Mouse (Mus musculus): Measurements from ENCODE around the gene Ier2.

The Ier2 gene

GRCm38 (mm10) chr8:84661961-84662571, 586 bp downstream of the Ier2 start:
- no peak for DNase-seq (ENCODE audit: low spot score)

- peak; percentile 73 for DNase-seq (ENCODE audit: low spot score)
Observed at GRCm38 (mm10) chr8:84661458-84661871, 1.2 kb downstream of the Ier2 start.

- DNase-seq (ENCODE audit: low spot score), result no peak
Observed at GRCm38 (mm10) chr8:84660819-84661457, 1.7 kb downstream of the Ier2 start.

- DNase-seq (ENCODE audit: low spot score), result no peak
Observed at GRCm38 (mm10) chr8:84659936-84660818, 2.5 kb downstream of the Ier2 start.

GRCm38 (mm10) chr8:84658951-84659350, 3.7 kb downstream of the Ier2 start:
- DNase-seq (ENCODE audit: low spot score), result no peak

GRCm38 (mm10) chr8:84657680-84658079, 5.0 kb downstream of the Ier2 start:
- no peak for DNase-seq (ENCODE audit: low spot score)

GRCm38 (mm10) chr8:84657203-84657602, 5.4 kb downstream of the Ier2 start:
- DNase-seq (ENCODE audit: low spot score), result no peak

GRCm38 (mm10) chr8:84656641-84657126, 6.0 kb downstream of the Ier2 start:
- no peak for DNase-seq (ENCODE audit: low spot score)

- DNase-seq (ENCODE audit: low spot score), result no peak
Observed at GRCm38 (mm10) chr8:84656191-84656525, 6.5 kb downstream of the Ier2 start.

GRCm38 (mm10) chr8:84655336-84656190, 7.1 kb downstream of the Ier2 start:
- DNase-seq (ENCODE audit: low spot score), result no peak

GRCm38 (mm10) chr8:84654597-84654996, 8.1 kb downstream of the Ier2 start:
- no peak for DNase-seq (ENCODE audit: low spot score)

- no peak for DNase-seq (ENCODE audit: low spot score)
Observed at GRCm38 (mm10) chr8:84653092-84653631, 9.5 kb downstream of the Ier2 start.

- no peak for DNase-seq (ENCODE audit: low spot score)
Observed at GRCm38 (mm10) chr8:84650213-84650612, 12.4 kb downstream of the Ier2 start.

- no peak for DNase-seq (ENCODE audit: low spot score)
Observed at GRCm38 (mm10) chr8:84647461-84647901, 15.2 kb downstream of the Ier2 start.

- no peak for DNase-seq (ENCODE audit: low spot score)
Observed at GRCm38 (mm10) chr8:84646800-84647199, 15.9 kb downstream of the Ier2 start.

GRCm38 (mm10) chr8:84643019-84643418, 19.6 kb downstream of the Ier2 start:
- DNase-seq (ENCODE audit: low spot score), result no peak

- DNase-seq (ENCODE audit: low spot score), result no peak
Observed at GRCm38 (mm10) chr8:84641578-84642361, 20.9 kb downstream of the Ier2 start.

GRCm38 (mm10) chr8:84640617-84641294, 21.9 kb downstream of the Ier2 start:
- no peak for DNase-seq (ENCODE audit: low spot score)

GRCm38 (mm10) chr8:84640010-84640588, 22.6 kb downstream of the Ier2 start:
- DNase-seq (ENCODE audit: low spot score), result no peak

Data from ovary, postnatal 10 days (tissue).